Mouse (Mus musculus) R1 (cell line): ENCODE data around the gene Samd4b.

Source experiments
- DNase-seq: peaks from one replicate; pipeline ENCODE4 v3.0.0-alpha.2; 2018; ENCODE audit warnings: low read depth, low spot score

Gene Samd4b

GRCm38 (mm10) chr7:28597642-28598446, at the start of gene Samd4b, which contains the start of gene Pak4:
Gene Samd4b (minus strand): TSS chr7:28598144.
Gene Pak4 (minus strand): TSS chr7:28598185.
- DNase-seq = peak; percentile 99

GRCm38 (mm10) chr7:28647016-28647415, 49.1 kb upstream of the Samd4b start:
- peak; percentile 64 for DNase-seq

- no peak for DNase-seq
Observed at GRCm38 (mm10) chr7:28645947-28646475, 48.1 kb upstream of the Samd4b start.

- peak; percentile 85 for DNase-seq
Observed at GRCm38 (mm10) chr7:28645366-28645765, 47.4 kb upstream of the Samd4b start.

GRCm38 (mm10) chr7:28641546-28641945, 43.6 kb upstream of the Samd4b start:
- DNase-seq = no peak

GRCm38 (mm10) chr7:28637511-28637910, 39.6 kb upstream of the Samd4b start:
- DNase-seq = peak; percentile 47

- DNase-seq = no peak
Observed at GRCm38 (mm10) chr7:28634128-28634527, 36.2 kb upstream of the Samd4b start.

GRCm38 (mm10) chr7:28631073-28631472, 33.1 kb upstream of the Samd4b start, which contains the start of gene Acp7:
Gene Acp7 (minus strand): TSS chr7:28631332.
- DNase-seq = peak; percentile 51

- DNase-seq = peak; percentile 82
Observed at GRCm38 (mm10) chr7:28624791-28625190, 26.8 kb upstream of the Samd4b start.

- DNase-seq = no peak
Observed at GRCm38 (mm10) chr7:28619098-28619715, 21.3 kb upstream of the Samd4b start.

- no peak for DNase-seq
Observed at GRCm38 (mm10) chr7:28605951-28606350, 8.0 kb upstream of the Samd4b start.

- DNase-seq = peak; percentile 77
Observed at GRCm38 (mm10) chr7:28603788-28604187, 5.8 kb upstream of the Samd4b start.

GRCm38 (mm10) chr7:28603136-28603535, 5.2 kb upstream of the Samd4b start:
- no peak for DNase-seq

GRCm38 (mm10) chr7:28601668-28602067, 3.7 kb upstream of the Samd4b start:
- peak; percentile 79 for DNase-seq

GRCm38 (mm10) chr7:28601029-28601428, 3.1 kb upstream of the Samd4b start:
- DNase-seq = peak; percentile 79

- DNase-seq = no peak
Observed at GRCm38 (mm10) chr7:28598951-28599350, 1.0 kb upstream of the Samd4b start.

- DNase-seq = no peak
Observed at GRCm38 (mm10) chr7:28597277-28597570, 720 bp downstream of the Samd4b start.

- peak; percentile 95 for DNase-seq
Observed at GRCm38 (mm10) chr7:28596436-28597276, 1.3 kb downstream of the Samd4b start.

GRCm38 (mm10) chr7:28595751-28596435, 2.1 kb downstream of the Samd4b start:
- DNase-seq = no peak

- DNase-seq = no peak
Observed at GRCm38 (mm10) chr7:28593206-28594111, 4.5 kb downstream of the Samd4b start.
